Mouse (Mus musculus): Measurements from ENCODE around the gene Aldh2.

The Aldh2 gene

DNA sequence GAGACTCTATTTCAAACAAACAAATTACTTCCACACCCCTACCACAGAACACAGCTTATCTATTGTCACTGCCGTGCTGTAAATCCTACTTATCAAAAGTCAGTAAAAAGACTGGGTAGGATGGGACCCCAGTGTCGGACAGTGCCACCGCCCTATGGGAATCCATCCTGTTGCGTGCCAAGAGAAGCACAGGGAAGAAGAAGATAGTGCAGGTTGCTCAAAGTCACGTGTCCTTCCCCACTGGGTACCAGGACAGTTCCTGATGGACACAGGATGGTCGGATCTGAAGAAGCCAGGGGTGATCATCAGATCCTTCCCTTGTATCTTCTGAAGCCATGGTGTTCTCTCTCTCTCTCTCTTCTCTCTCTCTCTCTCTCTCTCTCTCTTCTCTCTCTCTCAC lies 2.1 kb upstream of the Aldh2 start:
- no peak for DNase-seq (ENCODE audit: low read depth, low spot score)

DNA sequence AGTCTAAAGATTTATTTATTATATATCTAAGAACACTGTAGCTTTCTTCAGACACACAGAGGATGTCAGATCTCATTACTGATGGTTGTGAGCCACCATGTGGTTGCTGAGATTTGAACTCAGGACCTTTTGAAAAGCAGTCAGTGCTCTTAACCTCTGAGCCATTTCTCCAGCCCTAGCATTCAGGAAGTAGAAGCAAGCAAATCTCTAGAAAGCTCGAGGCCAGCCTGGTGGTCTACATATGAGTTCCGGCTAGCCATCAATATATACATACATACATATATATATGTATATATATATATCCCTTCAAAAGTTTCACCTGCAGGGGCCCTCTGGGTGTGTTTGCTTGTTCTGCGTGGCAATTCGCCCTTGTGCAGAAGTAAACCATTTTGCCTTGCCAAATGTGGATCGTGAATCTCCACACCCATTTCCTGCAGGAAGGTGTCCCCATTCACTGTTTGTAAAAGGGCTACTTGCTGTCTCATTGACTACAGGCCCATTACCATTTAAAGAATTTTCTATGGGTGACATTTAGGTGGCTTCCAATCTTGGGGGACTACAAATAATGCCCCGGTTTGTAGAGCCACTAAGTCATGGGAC lies 1.2 kb upstream of the Aldh2 start:
- no peak for DNase-seq (ENCODE audit: low read depth, low spot score)

DNA sequence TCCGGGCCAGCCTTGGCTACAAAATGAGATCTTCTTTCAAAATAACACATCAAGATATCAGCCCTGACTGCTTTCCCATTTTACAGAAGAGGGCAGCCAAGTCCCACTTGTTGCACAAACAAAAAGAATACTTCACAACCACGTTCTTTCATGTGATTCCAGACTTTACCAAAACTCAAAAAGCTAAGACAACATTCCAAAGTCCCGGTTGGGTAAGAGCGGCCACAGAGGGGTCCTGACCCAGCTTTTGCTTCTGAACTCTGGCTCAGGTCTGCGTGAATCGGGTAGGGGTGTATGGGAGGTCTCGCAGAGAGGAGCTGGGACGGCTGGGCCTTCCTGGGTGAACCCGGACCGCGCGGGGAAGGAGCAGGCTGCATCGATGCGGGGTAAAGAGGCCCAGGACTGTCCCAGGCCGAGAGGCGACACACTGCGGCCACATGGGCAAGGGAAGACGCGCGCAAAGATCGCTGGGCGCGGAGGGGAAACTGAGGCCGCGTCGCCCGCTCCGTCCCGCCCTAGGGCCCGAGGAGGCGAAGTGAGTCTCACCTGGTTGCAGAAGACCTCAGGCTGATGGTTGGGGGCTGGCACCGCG lies 712 bp downstream of the Aldh2 start:
- no peak for DNase-seq (ENCODE audit: low read depth, low spot score)

DNA sequence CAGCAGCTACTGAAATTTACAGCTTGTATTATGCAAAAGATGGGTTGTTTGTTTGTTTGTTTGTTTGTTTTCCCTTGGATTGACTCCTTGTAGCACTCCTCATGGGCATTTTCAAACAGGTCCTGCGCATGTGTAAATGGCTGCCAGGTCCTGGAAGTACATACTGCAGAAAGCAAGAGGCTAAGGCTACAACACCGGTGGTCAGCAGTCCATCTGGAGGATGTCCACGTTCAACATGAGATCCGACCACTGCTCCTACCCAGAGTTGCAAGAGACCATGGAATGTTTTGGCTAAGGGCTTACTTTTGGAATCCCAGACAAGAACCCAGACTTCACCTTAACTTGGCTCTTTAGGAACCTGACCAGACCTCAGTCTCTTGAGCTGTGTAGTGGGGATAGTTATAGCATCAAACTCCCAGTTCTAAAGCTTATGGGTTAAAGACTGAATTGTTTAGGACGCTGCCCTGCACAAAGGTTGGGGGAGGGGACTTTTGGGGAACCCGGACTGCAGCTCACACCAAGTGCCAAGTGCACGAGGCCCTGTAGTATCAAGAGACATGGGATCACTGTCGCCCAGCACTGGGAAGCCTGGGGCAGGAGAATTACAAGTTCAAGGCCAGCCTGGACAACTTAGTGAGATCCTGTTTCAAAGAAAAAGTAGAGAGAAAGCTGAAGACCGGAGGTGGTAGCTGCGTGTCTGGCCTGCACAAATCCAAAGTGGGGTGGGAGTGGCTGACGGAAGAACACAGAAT lies 1.4 kb downstream of the Aldh2 start:
- DNase-seq (ENCODE audit: low read depth, low spot score), result no peak

DNA sequence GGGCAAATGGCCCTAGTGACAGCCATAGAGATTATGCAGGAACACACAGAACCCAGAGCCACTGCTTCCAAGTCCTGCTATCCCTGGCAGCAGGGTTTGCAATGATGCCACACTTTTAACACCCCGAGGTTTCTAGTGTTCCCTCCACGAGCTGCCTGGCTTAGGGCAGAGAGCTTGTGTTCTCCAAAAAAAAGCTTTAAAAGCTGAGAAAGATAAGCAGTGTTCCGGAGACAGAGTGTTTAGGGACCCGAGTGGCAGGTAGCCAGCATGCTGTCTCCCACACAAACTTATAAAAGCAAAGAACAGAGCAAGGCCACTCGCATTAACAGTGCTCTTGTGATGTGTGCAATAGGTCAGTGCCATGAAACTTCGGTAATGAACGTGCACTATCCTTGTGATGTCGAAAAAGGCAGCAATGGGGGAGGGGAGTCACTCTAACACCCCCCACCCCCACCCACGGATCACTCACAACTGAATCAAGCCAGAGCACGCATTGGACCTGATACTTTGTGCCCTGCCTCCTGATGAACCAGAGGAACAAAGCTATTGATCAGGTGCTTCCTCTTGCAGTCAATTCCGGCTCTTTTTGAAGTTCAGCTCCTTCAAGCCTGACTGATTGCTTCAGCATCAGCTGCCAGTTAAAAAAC lies 2.1 kb downstream of the Aldh2 start:
- DNase-seq (ENCODE audit: low read depth, low spot score), result no peak

DNA sequence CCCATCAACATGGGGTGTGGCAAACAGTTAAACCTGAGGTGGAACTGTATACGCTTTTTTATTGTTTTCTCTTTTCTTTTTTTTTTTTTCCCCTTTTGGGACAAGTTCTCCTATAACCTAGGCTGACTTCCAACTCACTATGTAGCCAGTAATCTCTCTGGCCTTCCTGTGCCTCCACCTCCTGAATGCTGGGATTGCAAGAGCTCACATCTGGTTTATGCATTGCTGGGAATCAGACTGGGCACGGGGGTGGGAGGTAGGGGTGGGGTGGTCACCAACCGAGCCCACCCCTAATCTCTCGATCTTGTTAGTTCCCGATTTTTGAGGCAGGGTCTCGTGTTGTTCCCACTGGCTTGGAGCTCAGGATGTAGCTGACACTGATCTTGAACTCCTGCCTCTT lies 3.7 kb downstream of the Aldh2 start:
- no peak for DNase-seq (ENCODE audit: low read depth, low spot score)

DNA sequence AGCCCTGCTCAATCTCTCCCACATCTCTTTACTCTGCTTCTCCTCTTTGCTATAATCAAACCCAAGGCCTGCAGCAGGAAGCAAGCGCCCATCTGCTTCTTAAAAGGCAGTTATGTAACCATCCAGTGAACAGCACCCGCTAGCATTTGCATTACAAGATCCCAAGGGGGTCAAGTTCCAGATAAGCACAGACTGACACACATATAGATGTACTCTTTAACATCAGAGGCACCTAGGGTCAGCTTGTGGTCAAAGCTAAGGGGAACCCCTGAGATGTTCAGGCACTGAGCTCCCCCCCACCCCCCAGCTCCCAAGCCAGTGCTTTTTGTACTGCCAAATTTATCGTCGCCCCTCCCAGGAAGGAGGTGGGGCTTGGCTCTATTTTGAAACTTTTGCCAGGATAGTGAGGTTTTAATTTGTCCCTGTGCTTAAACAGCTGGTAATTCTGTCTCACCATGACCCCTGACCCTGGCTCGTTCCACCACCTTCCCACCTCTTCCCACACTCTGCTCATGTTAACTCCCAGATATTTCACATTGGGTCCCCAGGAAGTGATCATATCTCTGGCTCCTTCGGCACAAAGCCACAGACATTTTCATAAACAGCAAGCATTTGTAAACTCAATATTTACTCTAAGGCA lies 7.1 kb downstream of the Aldh2 start:
- DNase-seq (ENCODE audit: low read depth, low spot score), result peak; percentile 25

DNA sequence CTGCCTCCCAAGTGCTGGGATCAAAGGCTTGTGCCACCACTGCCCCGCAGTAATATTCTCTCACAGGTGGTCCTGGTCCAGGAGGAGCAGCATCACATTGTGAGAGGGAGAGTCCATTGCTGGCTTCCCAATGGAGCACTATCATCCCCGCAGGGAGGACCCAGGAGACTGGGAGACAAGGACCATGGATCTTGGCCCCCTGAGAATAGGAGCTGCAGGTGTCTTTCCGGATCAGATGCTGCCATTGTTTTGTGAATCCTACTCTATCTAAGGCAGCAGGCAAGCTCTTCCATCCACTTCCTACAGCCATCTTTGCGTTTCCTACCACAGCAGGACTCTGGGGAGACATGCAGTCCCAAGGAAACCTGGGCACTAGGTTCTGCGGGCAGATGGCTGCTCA lies 7.9 kb downstream of the Aldh2 start:
- DNase-seq (ENCODE audit: low read depth, low spot score), result no peak

DNA sequence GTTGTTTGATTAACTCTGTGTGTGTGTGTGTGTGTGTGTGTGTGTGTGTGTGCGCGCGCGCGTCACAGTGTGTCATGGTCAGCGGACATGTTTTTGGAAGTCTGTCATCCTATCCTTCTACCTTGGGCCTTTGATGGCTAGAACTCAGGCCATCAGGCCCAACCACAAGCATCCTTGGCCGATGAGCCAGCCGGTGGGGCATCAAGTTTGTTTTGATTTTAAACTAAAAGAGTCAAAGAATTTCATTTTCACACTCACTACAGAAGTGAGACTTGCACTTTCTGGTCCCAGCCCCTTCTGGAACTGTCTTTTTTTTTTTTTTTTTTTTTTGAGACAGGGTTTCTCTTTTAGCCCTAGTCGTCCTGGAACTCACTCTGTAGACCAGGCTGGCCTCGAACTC lies 8.6 kb downstream of the Aldh2 start:
- DNase-seq (ENCODE audit: low read depth, low spot score), result no peak

DNA sequence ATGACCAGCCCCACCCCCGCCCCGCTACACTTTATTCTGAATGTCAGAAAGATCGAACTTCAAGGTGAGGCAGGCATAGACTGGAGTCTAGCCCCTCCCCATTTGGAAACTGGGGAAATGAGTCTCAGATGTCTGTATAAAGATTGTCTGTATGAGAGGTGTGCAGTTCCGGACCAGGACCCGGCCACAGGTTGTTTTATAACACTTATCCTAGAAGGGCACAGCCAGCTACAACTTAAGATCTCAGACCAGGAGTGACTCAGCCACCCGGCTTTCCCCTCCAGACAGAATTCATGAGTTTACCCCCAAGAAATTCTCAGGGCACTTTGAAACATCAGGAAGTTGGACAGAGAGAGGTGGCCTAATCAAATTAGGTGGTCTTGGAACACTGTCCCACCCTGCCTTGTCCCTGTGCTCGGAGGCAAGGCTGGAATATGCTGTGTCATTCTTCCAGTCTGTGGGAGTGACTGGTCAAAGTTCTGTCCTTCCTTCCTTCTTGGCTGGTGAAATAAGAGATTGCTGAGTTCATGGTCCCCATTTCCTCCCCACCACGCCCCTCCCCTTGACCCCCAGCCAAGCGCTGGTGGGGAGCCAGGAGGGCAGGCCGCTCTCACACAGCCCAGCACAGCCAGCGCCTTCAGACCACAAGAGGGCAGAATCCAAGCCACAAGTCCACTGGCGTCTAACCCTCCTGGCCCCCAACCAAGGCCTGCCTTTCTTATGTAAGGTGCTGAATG lies 9.7 kb downstream of the Aldh2 start:
- DNase-seq (ENCODE audit: low read depth, low spot score), result no peak

DNA sequence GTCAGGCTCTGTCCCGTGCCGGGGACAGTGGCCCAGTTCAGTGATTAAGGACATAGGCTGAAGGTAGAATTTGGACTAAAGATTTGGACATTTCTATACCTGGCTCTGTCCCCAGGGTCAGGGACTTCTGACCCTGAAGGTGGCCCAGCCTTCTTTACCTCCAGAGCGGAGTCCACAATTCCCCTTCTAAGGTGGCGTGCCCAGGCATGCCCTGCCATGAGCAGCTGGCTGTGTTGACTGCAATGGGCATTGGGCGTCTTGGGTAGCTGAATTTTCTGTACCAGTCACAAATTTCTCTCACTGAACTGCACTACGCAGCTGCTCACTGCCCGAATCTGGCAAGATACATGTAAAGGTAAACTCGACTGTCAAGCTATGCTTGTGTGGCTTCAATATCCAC lies 11.7 kb downstream of the Aldh2 start:
- DNase-seq (ENCODE audit: low read depth, low spot score), result no peak

DNA sequence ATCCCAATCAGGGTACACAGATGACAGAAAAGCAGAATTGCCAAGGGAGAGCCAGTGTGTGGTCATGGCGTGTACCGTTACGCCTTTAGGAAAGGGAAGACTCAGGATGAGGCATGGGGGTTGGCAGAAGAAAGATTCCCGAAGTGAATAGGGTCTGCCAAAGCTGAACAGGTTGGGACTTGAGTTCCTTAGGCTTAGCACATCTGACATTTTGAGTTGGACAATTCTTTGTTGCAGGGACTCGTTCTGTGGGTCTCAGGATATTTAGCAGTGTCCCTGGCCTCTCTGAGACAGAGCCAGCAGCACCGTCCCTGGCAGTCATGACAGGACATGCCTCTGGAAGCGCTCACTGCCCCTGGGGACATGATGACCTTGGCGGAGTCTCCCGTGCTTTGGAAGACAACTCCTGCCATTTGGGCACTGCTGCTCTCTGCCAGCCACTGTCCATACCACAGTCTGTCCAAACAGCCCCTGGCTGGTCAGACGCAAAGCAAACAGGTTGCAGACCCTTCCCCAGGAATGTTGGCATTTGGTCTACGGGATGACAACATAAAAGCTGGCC lies 16.6 kb downstream of the Aldh2 start:
- no peak for DNase-seq (ENCODE audit: low read depth, low spot score)

DNA sequence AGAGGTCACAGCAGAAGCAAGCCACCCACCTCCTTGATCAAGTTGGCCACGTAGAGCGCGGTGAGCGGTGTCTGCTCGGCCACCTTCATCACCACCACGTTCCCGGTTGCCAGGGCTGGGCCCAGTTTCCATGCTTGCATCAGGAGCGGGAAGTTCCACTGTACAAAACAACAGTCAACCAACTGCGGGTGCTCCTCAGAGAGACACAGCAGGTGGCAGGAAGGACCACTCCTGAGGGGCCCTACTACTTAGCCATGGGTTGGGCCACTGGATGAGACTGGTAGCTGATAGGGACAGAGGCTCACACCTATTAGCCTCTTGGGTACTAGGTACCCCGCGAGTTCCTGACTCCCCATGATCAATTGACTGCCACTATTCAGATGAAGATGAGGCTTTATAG lies 17.8 kb downstream of the Aldh2 start:
- DNase-seq (ENCODE audit: low read depth, low spot score), result no peak

DNA sequence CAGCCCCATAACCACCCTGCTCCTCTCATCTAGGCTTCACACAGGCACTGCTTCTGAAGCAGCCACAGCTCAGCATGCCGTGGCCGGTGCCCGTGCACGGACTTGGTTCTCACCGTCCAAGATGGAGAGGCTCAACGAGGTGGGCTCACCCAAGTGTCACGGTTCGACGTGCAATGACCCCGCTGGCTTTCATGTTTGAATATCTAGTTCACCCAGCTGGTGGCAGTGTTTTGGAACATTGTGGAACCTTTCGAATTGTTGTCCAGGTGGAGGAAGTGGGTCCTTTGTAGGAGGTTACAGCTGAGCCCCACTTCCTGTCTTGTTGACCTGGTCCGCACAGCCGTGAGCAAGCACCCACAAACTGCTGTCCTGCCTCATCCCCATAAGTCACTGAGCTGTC lies 19.5 kb downstream of the Aldh2 start:
- DNase-seq (ENCODE audit: low read depth, low spot score), result no peak

DNA sequence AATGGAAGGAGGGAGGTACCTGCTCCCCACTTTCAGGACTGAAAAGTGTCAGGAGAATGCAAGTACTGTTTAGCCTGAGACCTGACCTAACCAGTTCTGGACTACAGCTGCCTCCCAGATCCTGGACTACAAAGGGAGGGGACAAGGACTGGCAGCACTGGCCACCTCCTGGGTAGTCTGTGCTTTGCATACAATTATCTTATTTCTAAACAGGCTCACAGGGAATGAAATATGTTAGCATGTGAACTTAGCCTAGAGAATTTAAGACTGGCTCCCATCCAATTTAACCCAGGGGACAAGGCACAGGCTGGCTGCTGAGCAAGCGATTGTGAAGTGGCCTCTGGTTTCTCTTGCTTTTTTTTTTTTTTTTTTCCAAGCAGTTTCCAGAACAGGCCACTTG lies 22.8 kb downstream of the Aldh2 start:
- no peak for DNase-seq (ENCODE audit: low read depth, low spot score)

DNA sequence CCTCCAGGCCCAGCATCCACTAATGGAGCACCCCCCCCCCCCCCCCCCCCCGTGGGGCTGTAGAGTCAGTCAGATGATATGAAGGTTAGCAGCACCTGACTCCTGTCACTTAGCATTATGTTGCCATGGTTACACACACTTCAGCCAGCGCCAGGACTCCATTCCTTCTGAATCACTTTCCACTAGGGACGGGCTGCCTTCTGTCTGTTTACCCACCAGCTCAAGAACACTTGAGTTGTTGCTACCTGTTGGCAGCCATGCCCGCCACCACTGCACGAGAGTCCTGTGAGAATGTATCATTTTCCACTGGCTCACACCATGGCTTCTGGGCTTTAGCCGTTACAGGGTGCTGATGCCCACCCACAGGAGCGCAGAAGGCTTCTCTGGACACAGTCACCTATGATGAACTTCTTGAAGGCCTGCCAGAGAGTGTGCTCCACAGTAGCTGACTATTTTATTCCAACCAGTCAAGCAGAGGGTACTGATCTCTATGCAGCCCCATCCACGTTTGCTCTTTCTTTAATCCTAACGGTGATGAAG lies 23.7 kb downstream of the Aldh2 start:
- no peak for DNase-seq (ENCODE audit: low read depth, low spot score)

DNA sequence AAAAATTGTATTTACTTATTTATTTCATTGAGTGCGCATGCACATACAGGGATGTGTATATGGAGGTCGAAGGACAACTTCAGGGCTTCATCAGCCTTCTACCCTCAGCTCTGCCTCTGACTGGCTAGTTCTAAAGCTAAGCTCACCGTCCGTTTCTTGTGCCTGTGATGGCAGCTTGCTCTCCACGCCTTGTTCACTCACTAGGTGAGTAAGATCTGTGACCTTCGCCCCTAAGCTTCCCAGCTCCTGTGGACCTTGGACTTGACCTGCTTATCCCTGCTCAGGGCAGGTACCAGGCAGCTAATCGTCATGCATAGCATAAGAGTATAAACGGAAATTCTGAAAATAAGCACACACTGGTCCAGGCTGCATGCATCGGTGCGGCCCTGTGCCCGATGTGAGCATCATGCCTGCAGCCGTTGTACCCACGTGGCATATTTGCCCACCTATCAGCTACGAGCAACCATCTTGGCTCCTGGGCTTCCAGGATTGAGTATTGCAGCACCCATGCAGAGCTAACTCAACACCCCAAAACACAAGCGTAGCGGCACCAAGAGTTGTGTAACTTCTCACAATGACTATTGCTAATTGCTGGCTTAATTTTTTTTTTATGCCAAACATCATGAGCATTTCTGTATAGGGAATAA lies 27.5 kb downstream of the Aldh2 start:
- DNase-seq (ENCODE audit: low read depth, low spot score), result no peak

DNA sequence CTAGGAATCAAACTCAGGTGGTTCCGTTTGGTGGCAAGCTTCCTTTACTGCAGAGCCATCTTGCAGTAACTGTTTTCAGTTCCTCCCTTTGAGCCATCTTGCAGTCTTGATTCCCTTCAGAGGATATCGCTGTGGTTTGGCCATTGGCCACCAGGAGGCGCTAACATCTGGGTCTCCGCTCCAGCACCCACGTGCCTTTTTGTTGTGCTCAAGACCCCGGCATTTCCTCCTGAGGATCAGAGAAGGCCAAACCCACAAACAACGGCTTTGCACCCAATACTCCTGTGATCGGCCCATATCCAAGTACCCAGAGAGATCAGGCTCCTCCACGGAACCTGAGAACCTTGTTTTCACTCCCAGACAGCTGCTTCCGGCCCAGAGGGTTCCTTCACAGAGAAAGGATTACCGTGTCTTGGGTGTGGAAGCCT lies 29.1 kb downstream of the Aldh2 start:
- DNase-seq (ENCODE audit: low read depth, low spot score), result peak; percentile 86

DNA sequence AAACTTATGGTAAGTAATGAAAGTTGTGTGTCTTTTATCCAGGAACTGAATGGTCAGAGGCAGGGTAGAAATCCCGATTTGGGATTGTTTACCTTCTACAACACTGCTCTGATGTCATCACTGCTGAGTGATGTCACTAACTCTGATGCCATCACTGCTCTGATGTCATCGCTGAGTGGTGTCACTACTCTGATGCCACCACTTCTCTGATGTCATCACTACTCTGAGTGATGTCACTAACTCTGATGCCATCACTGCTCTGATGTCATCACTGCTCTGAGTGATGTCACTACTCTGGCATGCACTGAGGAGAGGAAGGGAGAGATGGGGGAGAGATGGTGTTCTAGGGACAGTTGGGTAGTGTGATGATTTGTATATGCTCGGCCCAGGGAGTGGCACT lies 31.2 kb downstream of the Aldh2 start:
- no peak for DNase-seq (ENCODE audit: low read depth, low spot score)

DNA sequence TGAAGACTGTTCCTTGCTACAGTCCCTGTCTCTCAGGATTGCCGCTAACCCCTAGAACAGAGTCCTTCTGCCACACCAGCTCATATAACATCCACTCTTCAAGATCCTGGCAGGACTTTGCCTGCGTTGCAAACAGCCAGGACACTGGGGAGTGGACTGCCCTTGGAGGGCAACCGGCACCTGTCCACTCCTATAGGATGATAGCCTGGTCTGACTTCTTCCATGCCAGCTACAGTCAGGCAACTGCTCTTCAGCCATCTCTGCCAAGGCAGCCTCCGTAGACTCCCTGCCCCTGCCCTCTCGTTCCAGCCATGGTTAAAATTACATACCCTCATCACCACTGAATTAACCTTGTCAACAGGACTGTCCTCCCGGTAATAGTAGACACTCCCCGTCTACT lies 44.4 kb downstream of the Aldh2 start:
- DNase-seq (ENCODE audit: low read depth, low spot score), result no peak

All from CD4-positive helper T cell, adult 2 months (primary cell).